Mouse (Mus musculus) MEL (cell line): ENCODE data around the gene Stx19. TPM values are rescaled to one million over a fixed set of nuclear protein-coding genes. Genes with fewer than 3 reads are reported as not detected.

Experiments
- DNase-seq: peaks from one replicate; pipeline ENCODE4 v3.0.0; 2011; ENCODE audit warnings: low read depth, low spot score
- H3K27ac ChIP-seq: 2 replicates; pipeline ENCODE4 v1.5.1; 2012; ENCODE audit warnings: low read depth, mild to moderate bottlenecking, control low read depth, low read length, moderate library complexity; ENCODE audit not compliant: control insufficient read depth
- H3K27me3 ChIP-seq, 2 experiments: fragments of 150-350 bp in 1 of 2; sonication (generic) in 1 of 2; 2 replicates each; pipeline ENCODE4 v1.6.1; 2012; ENCODE audit warnings: low read length in 2 of 2, mild to moderate bottlenecking in 2 of 2, improper control_type of control experiment in 1 of 2, moderate library complexity in 1 of 2; ENCODE audit not compliant: insufficient read depth in 2 of 2, control insufficient read depth in 1 of 2
- H3K36me3 ChIP-seq, 2 experiments: 2 replicates each; pipeline ENCODE4 v1.6.1; 2012 to 2014; ENCODE audit warnings: low read length in 2 of 2, improper control_type of control experiment in 1 of 2, inconsistent platforms in 1 of 2, mild to moderate bottlenecking in 1 of 2; ENCODE audit not compliant: insufficient read depth in 2 of 2, control insufficient read depth in 1 of 2
- H3K4me1 ChIP-seq, 2 experiments: fragments of 150-350 bp in 1 of 2; sonication (generic) in 1 of 2; 2 replicates each; pipeline ENCODE4 v1.6.1; 2012; ENCODE audit warnings: low read length in 2 of 2, improper control_type of control experiment in 1 of 2, mild to moderate bottlenecking in 1 of 2; ENCODE audit not compliant: insufficient read depth in 2 of 2, control insufficient read depth in 1 of 2
- H3K4me3 ChIP-seq, 2 experiments: fragments of 150-350 bp in 1 of 2; sonication (generic) in 1 of 2; 2 replicates each; pipeline ENCODE4 v1.5.1; 2012; ENCODE audit warnings: low read depth in 2 of 2, low read length in 2 of 2, mild to moderate bottlenecking in 2 of 2, moderate library complexity in 2 of 2, control low read depth in 1 of 2, improper control_type of control experiment in 1 of 2; ENCODE audit not compliant: control insufficient read depth in 1 of 2, insufficient read depth in 1 of 2
- H3K79me2 ChIP-seq: 2 replicates; pipeline ENCODE4 v1.6.1; 2012; ENCODE audit warnings: mild to moderate bottlenecking, low read length, moderate library complexity; ENCODE audit not compliant: control insufficient read depth, poor library complexity, insufficient read depth
- H3K9ac ChIP-seq: 2 replicates; pipeline ENCODE4 v1.6.1; 2012; ENCODE audit warnings: low read depth, mild to moderate bottlenecking, control low read depth, low read length, moderate library complexity; ENCODE audit not compliant: control insufficient read depth, poor library complexity, severe bottlenecking
- H3K9me3 ChIP-seq: fragments of 150-350 bp; sonication (generic); replicated peaks from 2 replicates; pipeline ENCODE4 v1.6.1; 2012; ENCODE audit warnings: mild to moderate bottlenecking, low read length, improper control_type of control experiment, moderate library complexity; ENCODE audit not compliant: insufficient read depth
- CHD1 ChIP-seq: IDR thresholded peaks from 2 replicates; pipeline ENCODE4 v1.6.1; 2012; ENCODE audit warnings: low read depth, mild to moderate bottlenecking, inconsistent platforms, low read length, improper control_type of control experiment
- CHD2 ChIP-seq: IDR thresholded peaks from 2 replicates; pipeline ENCODE4 v1.6.1; 2011; ENCODE audit warnings: low read length, improper control_type of control experiment
- EP300 ChIP-seq, 2 experiments: IDR thresholded peaks; 2 replicates each; pipeline ENCODE4 v1.6.1; 2011; ENCODE audit warnings: improper control_type of control experiment in 2 of 2, low read length in 2 of 2, low read depth in 1 of 2, mild to moderate bottlenecking in 1 of 2
- GABPA ChIP-seq: IDR thresholded peaks from 2 replicates; pipeline ENCODE4 v1.6.1; 2012; ENCODE audit warnings: low read depth, mild to moderate bottlenecking, inconsistent platforms, low read length, improper control_type of control experiment, moderate library complexity
- GATA1 ChIP-seq: IDR thresholded peaks from 2 replicates; pipeline ENCODE4 v1.6.1; 2011; ENCODE audit warnings: low read depth, low read length, improper control_type of control experiment
- HCFC1 ChIP-seq: IDR thresholded peaks from 2 replicates; pipeline ENCODE4 v1.6.1; 2012; ENCODE audit warnings: low read depth, mild to moderate bottlenecking, inconsistent platforms, low read length, improper control_type of control experiment, moderate library complexity
- KAT2A ChIP-seq: conservative IDR thresholded peaks from 2 replicates; pipeline ENCODE4 v1.6.1; 2012; ENCODE audit warnings: low read depth, low read length, improper control_type of control experiment, inconsistent platforms
- MAFK ChIP-seq: IDR thresholded peaks from 2 replicates; pipeline ENCODE4 v1.6.1; 2011; ENCODE audit warnings: low read depth, mild to moderate bottlenecking, low read length, improper control_type of control experiment, borderline replicate concordance
- MAX ChIP-seq: IDR thresholded peaks from 2 replicates; pipeline ENCODE4 v1.6.1; 2011; ENCODE audit warnings: low read length, improper control_type of control experiment
- MYB ChIP-seq: IDR thresholded peaks from 2 replicates; pipeline ENCODE4 v1.6.1; 2011; ENCODE audit warnings: mild to moderate bottlenecking, low read depth, low read length, improper control_type of control experiment
- MYC ChIP-seq: IDR thresholded peaks from 2 replicates; pipeline ENCODE4 v1.6.1; 2011; ENCODE audit warnings: low read depth, mild to moderate bottlenecking, low read length, improper control_type of control experiment, moderate library complexity
- NELFE ChIP-seq: IDR thresholded peaks from 2 replicates; pipeline ENCODE4 v1.6.1; 2011; ENCODE audit warnings: low read depth, low read length, improper control_type of control experiment
- NRF1 ChIP-seq: IDR thresholded peaks from 2 replicates; pipeline ENCODE4 v1.6.1; 2014; ENCODE audit warnings: low read depth, mild to moderate bottlenecking, inconsistent platforms, low read length, improper control_type of control experiment, moderate library complexity; ENCODE audit not compliant: poor library complexity, insufficient read depth, severe bottlenecking
- POLR2A ChIP-seq, 2 experiments: IDR thresholded peaks; 2 replicates each; pipeline ENCODE4 v1.6.1; 2011 to 2012; ENCODE audit warnings: low read length in 2 of 2, mild to moderate bottlenecking in 2 of 2, control low read depth in 1 of 2, improper control_type of control experiment in 1 of 2, low read depth in 1 of 2, moderate library complexity in 1 of 2; ENCODE audit not compliant: control insufficient read depth in 1 of 2, insufficient read depth in 1 of 2, poor library complexity in 1 of 2
- POLR2AphosphoS5 ChIP-seq: IDR thresholded peaks from 2 replicates; pipeline ENCODE4 v1.6.1; 2012; ENCODE audit warnings: low read depth, borderline replicate concordance, mild to moderate bottlenecking, inconsistent platforms, low read length, moderate library complexity, mixed read lengths
- TAL1 ChIP-seq: IDR thresholded peaks from 2 replicates; pipeline ENCODE4 v1.6.1; 2012; ENCODE audit warnings: mild to moderate bottlenecking, inconsistent platforms, low read length, moderate library complexity, mixed read lengths
- UBTF ChIP-seq: IDR thresholded peaks from 2 replicates; pipeline ENCODE4 v1.6.1; 2012; ENCODE audit warnings: low read depth, mild to moderate bottlenecking, inconsistent platforms, low read length, improper control_type of control experiment, moderate library complexity, borderline replicate concordance; ENCODE audit not compliant: insufficient read depth
- USF2 ChIP-seq, 2 experiments: IDR thresholded peaks; 2 replicates each; pipeline ENCODE4 v1.6.1; 2011 to 2012; ENCODE audit warnings: improper control_type of control experiment in 2 of 2, low read length in 2 of 2, borderline replicate concordance in 1 of 2, inconsistent platforms in 1 of 2, low read depth in 1 of 2, mild to moderate bottlenecking in 1 of 2; ENCODE audit not compliant: insufficient read depth in 1 of 2
- ZC3H11A ChIP-seq: IDR thresholded peaks from 2 replicates; pipeline ENCODE4 v1.6.1; 2012; ENCODE audit warnings: low read depth, mild to moderate bottlenecking, inconsistent platforms, low read length, improper control_type of control experiment
- ZNF384 ChIP-seq: IDR thresholded peaks from 2 replicates; pipeline ENCODE4 v1.6.1; 2012; ENCODE audit warnings: low read depth, mild to moderate bottlenecking, inconsistent platforms, low read length, improper control_type of control experiment
- polyA plus RNA-seq, 2 experiments: library from polyadenylated mRNA; stranded (reverse) in 1 of 2; unstranded in 1 of 2; fragments of >175 nt in 1 of 2; fragments of >200 nt in 1 of 2; gene quantifications; 2 replicates each; pipeline versions ENCODE4 v1.2.1 to v1.2.4; 2012; ENCODE audit warnings: low replicate concordance in 2 of 2, low read depth in 1 of 2; ENCODE audit not compliant: insufficient read length in 2 of 2, insufficient read depth in 1 of 2, missing spikeins in 1 of 2
- total RNA-seq: library from RNA; depleted of rRNA; stranded (reverse); fragments of 300-350 nt; gene quantifications from 2 replicates; pipeline ENCODE4 v1.2.3, GENCODE M21; 2012

Gene Stx19
- total and polyA plus RNA-seq, 3 experiments, result 0.13 TPM; not detected in 2

DNA sequence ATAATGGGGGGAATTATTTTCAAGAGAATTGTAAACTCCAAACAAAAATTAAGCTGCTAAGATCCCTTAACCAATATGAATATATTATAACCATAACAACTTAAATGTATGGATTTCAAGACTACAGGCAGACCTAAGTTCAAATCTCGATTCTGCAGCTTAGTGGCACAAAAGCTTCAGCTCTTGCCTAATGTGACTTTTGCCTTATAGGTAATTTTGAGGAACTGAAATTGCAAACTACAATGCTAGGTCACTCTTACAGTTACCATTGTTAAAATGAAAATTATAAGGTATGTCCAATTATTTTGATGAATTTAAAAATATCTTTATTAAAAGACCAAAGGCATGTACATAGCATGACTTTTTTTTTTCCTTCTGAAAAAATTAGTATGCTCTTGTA lies 17.9 kb upstream of the Stx19 start:
- H3K9me3 ChIP-seq, result no peaks in the 10 kb centered on the region
- DNase-seq, result no peak
- no peaks in the 10 kb centered on the region for H3K4me1 ChIP-seq
- H3K4me3 ChIP-seq, result no peak overlapping the region
- no peak overlapping the region for H3K27ac ChIP-seq
- TF ChIP-seq CHD1 (no peak), NELFE (no peak), EP300 (IDR thresholded peaks at IDR 0.05; ENCODE audit: low read depth in 1 of 2, low read length in 2 of 2) (no peak), GABPA (no peak), UBTF (no peak), MAX (no peak), POLR2AphosphoS5 (no peak), MAFK (no peak), POLR2A (IDR thresholded peaks at IDR 0.05; ENCODE audit: control insufficient read depth in 1 of 2, insufficient read depth in 1 of 2, low read depth in 1 of 2, low read length in 2 of 2, poor library complexity in 1 of 2) (no peak), MYB (no peak), ZNF384 (no peak), MYC (no peak), TAL1 (no peak), GATA1 (no peak), ZC3H11A (no peak)
- no peaks in the 10 kb centered on the region for H3K36me3 ChIP-seq
- H3K27me3 ChIP-seq, result no peaks in the 10 kb centered on the region
- no peaks in the 10 kb centered on the region for H3K79me2 ChIP-seq
- H3K9ac ChIP-seq, result no peak overlapping the region

- H3K27ac ChIP-seq, result no peak overlapping the region
- TF ChIP-seq NRF1, result no peak
- TF ChIP-seq KAT2A, result no peak
- no peak for TF ChIP-seq CHD2
- no peak for TF ChIP-seq USF2 (IDR thresholded peaks at IDR 0.05; ENCODE audit: borderline replicate concordance in 1 of 2, insufficient read depth in 1 of 2, low read depth in 1 of 2, low read length in 2 of 2)
- TF ChIP-seq HCFC1, result no peak
- no peak for TF ChIP-seq MYC
- no peak overlapping the region for H3K9ac ChIP-seq
- no peak overlapping the region for H3K4me3 ChIP-seq
- H3K36me3 ChIP-seq, result no peaks in the 10 kb centered on the region
- DNase-seq, result no peak
- no peaks in the 10 kb centered on the region for H3K79me2 ChIP-seq
- H3K4me1 ChIP-seq, result no peaks in the 10 kb centered on the region
- H3K27me3 ChIP-seq, result no peaks in the 10 kb centered on the region
- no peaks in the 10 kb centered on the region for H3K9me3 ChIP-seq
Measured at GRCm38 (mm10) chr16:62798808-62799207, 15.7 kb upstream of the Stx19 start.
